Mouse (Mus musculus) fat pad, adult 2 months (tissue): ENCODE data around the gene Psmd1.

Source experiments
- DNase-seq: peaks from one replicate; pipeline ENCODE4 v3.0.0-alpha.2; 2011; ENCODE audit warnings: low read depth, low spot score; ENCODE audit errors: extremely low read depth

Gene Psmd1

DNA sequence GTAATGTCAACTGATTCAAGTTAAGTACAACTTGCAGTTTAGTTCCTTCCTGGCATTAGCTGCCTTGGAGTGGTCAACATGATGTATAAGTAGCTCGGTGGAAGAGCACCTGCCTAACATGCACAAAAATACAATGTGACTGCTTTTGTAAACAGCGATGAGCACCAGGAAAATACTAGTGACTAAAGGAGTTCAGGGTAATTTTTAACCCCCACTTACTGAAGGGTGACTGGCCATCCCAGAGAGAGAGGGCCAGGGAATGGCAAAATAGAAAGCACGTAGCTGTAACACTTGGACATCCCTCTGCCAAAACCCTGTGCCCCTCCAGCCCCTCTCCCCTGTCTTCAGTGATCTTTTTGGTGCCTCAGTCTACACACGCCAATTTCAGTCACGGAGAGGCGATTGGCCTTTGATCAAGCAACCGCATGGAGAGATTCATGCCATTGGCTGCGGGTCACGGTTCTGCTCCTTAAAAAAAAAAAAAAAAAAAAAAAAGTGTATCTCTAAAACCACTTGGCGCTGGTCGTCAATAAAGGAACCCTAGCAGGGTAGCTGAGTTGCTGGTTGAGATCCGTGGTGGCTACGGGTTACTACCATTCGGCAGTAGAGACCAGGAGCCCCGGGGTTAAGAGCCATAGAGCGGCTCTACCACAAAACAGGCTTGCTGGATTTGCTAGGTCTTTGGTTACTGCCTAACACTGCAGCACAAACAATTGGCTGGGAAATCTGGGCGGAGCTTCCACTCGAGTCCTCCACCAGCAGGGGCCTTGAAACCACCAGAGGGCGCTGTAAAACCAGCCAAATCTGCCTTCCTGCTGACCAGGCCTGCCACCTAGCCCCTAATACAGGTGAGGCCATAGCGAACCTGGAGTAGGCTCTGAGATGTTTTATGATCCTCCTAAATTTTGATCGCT, 5.1 kb upstream of the Psmd1 start:
- peak; percentile 33 for DNase-seq

DNA sequence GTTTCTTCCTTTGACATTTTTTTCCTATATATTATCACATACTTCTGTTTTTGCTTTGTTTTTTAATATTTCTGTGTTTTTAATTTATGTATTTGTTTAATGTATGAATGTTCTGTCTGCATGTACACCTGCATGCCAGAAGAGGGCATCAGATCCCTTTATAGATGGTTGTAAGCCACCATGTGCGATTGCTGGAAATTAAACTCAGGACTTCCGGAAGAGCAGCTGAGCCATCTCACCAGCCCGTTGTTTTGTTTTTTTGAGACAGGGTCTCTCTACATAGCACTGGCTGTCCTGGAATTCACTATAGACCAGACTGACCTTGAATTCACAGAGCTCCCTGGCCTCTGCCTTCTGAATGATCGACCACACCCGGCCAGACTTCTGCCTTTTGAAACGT, 1.7 kb upstream of the Psmd1 start:
- no peak for DNase-seq

DNA sequence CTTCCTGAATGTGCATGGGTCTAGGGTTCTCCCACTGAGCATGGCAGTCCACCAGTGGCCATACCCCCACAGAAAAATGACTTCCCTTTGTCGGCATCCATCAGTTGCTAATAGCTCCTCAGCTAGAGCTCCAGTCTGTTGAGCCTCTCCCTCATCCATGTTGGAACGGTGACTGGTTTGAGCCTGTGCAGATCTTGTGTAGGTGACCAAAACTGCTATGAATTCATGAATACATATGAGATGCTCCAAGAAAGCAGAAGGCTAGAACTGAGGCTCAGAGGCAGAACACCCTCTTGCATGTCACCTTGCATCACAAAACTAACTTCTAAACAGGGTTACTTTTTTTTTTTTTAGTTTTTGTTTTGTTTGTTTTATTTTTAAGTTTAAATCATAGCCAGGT, 12.4 kb downstream of the Psmd1 start:
- DNase-seq: no peak

DNA sequence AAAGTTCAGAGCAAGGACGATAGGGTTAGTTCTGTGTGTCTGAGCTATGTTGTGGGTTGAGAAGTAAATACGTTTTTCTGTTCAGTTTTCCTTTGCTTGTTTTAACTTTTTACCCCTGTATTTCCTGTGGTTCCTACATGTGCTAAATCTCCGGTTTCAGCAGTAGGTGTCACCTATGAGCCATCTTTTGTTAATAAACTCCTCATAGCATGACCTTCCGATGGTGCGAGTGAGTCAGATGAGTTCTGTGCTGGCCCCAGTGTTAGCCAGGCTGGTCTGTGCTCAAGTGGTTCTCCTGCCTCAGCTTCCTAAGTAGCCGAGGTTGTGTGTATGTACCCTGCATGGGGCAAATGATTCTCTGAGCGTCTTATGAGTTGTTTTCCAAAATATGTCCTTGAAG, 30.2 kb downstream of the Psmd1 start:
- DNase-seq: no peak

DNA sequence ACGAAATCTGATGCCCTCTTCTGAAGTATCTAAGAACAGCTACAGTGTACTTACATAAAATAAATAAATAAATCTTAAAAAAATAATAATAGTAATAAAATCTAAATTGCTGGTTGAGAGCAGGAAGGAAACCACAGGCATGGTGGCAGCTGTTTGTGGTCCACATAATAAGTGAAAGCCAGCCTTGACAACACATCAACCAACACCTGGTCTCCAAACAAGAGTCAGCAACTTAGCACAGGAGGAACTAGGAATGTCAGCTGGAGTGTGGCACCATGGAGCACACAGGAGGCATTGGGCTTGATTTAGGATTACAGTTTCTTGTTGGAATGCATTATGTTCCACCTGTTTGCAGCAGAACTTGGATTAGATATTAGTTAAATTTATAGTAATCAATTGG, 40.9 kb downstream of the Psmd1 start:
- no peak for DNase-seq

DNA sequence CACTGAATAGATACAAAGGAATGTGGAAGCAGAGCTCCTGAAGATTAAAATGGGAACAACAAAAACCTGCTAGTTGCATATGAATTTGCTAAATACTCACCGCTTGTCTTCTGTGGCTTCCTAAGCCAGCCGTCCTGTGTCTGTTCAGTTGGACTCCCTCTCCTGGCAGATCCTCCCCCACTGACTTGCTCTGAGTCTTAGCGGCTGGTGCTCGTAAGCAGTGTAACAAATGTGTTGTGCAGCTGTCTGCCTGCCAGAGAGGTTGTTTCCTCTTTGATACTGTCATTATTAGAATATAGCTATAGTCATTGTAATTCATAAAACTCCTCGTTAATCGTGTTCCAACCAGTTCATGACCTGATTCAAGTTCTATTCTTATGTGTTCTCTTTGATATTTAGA, 47.6 kb downstream of the Psmd1 start, which contains the start of gene Htr2b:
Gene Htr2b (minus strand): TSS at position 192 of the 400 bp plus-strand sequence.
- no peak for DNase-seq

DNA sequence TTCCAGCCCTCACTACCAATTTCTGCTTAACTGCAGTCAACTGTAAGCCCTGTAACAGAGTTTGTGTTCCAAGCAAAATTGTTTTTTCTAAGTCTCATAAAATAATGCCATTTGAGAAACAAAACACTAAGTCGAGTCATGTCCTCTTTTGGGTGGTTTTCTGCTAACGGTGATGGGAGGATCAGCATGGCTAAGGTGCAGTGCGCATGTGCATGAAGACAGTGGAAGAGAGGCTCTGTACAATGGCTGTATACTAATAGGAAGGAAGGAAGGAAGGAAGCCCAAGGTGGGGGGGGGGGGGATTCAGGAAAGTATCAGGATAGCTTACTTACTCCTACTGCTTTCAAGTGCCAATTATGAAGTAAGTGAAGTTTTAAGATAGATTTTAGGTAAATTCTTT, 50.0 kb downstream of the Psmd1 start:
- no peak for DNase-seq

DNA sequence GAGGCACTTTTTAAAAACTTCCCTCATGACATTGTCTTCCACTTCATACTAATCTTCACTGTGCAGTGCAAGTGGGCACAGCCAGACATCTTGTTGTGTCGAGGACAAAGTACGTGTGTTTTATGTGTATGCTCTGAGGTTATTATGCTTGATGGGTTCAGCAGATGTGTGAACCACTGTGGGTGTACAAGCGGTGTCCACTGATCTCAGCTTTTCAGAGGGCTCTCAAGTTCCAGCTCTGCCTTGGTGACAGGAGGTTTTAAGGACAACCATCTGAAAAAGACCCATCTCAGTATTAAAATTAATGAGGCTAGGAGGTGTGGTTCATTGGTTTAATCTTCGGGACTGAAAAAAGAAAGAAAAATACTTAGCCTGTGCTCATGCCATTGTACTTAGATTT, 55.4 kb downstream of the Psmd1 start:
- DNase-seq: no peak

DNA sequence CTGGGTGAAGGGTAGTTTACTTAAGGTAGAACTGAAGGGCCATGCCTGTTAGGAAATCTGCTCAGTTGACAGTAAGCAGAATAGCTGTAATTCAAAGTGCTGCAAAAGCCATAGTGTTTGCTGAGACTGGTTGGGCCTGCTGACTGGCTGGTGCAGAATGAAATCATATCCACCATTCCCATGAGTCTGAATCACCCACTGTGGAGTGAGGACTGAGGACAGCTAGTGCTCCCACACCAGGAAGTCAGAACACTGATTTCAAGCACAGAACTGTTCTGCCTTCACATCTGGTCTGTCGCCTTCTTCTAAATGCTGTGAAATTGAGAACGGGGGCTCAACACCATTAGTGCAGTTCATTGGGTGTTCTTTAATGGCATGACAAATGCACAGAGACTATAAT, 61.8 kb downstream of the Psmd1 start:
- DNase-seq: no peak

DNA sequence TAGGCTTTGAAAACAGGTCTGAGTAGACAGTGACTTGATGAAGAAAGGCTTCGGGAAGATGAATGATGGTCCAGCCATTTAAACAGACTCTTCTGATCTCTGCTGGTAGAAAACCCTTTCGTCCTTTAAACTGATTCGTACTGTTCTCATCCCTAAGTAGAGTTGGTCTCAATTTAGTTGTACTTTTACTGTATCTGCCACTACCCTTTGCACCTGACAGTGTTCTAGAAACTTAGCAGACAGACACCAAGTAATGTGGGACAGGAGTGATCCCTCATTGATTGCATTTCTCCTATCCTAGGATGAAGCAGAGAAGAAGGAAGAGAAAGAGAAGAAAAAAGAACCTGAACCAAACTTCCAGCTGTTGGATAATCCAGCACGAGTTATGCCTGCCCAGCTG, 69.2 kb downstream of the Psmd1 start, which contains the start of gene Gm21972:
Gene Gm21972 (plus strand): TSS at position 301 of the 400 bp plus-strand sequence.
- no peak for DNase-seq

DNA sequence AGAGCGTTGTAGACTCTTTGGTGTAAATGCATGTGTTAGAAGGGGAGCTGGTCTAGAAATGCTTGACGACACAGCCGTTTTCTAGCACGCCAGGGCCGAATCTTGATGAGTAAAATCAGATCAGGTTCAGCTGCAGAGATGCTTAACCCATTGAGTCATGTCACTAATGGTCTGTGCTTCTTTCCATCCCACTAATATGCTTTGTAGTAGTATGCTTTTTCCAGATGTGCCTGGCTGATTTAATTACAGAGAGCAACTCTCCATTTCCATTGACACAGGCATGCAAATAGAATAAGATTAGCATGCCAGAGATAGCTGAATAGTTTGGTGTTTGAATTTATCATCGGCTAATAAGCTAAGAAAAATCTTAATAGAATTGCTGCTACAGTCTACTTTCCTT, 71.1 kb downstream of the Psmd1 start:
- no peak for DNase-seq

DNA sequence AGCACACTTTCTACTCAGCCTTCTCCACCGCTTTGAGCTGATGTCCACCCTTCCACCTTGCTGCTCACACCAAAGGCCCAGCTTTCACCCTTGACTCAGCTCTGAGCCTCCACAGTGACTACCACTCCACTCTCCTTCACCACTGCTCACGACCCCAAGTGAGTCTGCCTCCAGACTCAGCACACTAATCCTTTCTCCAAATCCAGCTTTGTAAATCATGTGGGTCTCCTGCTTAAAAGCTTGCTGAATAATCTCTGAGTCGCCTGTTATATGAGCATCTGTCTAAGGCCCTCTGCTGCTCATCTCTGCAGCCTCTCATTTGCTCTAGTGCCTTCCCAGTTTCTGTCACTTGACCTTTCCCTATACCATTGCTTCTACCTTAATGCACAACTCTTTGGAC, 76.9 kb downstream of the Psmd1 start:
- no peak for DNase-seq

DNA sequence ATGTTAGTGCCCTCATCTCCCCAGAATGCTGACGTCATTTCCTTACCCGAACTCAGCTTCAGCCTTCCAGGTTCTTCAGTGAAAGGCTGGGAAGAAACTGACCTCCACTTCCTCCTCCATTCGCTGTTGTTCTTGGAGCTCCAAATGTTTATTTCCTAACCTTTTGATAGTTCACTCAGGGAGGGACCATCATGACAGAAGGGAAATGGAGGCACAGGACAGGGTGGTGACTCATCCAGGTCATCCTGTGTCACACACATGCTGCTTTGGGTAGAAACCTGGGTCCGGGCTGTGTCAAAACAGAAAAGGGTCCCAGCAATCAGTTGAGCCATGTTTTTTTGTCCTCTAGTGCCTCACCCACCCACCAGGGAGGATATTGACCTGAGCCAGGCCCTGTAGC, 79.0 kb downstream of the Psmd1 start:
- no peak for DNase-seq

DNA sequence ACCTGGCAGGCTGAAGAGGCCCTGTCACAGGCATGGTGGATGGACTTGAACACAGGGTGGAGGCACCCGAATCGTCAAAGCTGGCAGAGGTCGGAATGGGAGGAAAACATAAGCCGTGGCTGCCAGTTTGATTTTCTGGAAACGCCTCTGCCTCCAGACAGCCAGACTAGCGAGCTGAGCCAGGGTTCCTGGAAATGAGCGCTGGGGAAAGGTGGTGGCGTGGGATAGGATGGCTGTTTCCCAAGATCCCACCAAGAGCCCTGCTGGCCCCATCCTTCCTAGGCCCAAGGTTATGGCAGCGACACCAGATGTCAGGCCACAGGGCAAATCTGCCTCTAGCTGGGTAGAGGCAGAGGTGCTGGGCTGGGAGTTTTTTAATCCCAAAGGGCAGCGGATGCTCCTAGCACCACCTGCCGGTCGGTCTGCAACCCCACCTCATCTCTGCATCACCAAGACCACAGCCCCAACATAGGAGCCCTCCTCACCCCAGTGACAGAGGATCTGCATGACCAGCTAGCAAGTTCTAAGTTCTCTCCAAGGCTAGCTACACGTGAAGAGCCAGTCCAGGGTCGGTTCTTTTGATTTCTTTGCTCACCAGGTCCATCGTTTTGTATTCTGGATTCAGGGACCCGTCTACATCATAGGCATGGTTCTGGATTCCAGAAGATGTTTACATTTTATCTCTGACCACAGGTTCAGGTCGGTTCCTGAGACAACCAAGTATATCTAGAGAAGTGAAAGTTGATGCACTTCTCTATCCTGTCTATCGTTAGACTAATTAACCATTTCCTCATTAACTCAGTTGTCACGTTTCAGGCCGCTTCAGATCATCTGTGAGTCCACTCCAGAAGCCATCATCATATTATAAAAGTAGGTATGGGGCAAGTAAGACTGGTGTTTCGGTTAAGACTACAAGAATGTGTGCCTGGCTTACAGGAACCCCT, 80.1 kb downstream of the Psmd1 start:
- DNase-seq: no peak

DNA sequence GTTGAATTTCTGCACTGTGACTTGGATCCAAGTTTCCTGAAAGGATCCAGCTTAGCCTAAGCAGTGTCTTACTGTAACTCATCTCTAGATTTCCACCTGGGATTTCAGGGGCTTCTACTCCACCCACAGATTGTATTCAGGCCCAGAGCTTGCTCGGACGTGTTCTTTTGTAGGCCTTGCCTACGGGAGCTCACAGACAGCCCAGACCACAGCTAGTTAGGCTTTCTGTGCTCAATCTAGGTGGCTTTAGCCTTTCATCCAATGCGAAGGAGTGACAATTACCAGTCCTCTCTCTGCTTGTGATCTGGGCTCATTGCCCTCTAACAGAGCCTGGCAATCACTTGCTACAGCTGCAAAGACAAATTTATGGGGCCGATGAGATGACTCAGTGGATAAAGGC, 82.1 kb downstream of the Psmd1 start:
- no peak for DNase-seq

DNA sequence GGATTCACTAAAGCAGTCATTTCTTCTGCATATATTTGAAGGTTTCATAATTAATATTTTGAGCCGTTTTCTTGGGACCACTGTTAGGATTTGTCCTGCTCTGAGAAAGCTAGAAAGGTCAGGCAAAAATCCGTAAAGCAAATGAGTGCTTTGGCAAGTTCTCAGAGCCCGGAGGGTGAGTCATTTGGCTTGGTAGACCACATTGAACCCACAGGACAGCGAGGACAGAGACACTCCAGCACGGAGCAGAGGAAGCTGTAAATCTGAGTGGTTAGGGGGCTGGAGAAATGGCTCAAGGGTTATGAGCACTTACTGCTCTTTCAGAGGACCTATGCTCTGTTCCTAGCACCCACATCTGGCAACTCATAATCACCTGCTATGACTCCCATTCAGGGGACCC, 83.4 kb downstream of the Psmd1 start:
- DNase-seq: no peak

DNA sequence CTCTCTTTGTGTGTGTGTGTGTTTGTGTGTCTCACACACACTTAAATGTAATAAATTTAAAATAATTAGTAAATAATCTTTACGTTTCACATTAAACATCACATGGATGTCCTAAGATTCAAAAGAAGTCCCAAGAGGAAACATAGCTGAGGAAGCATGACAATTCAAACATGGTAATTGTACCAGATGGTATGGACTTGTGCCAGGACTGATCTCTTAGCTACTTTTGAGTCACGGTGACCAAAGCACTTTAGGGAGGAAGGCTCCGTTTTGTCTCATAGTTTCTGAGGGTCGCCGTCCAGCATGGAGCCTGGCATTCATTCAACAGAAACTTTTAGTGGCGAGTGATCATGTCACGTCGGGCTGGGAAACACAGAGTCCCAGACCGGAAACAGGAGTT, 84.0 kb downstream of the Psmd1 start:
- no peak for DNase-seq

DNA sequence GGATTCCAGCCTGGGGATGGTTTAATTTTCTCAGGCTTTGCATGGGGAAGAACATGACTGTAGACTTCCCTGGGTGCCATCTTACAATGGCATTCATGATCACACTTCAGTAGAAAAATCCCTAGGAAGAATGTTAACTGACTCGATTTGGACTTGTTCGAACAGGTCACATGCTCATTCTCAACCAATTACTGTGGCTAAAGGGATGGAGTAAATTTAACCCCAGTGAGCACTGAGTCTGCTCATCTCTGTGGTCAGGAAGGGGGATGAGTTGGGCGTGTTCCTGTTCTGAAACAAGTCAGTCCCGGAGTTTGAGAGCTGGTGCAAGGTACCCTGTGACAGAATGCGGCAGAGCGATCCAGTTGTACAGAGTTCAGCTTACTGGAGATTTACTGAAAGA, 86.7 kb downstream of the Psmd1 start:
- no peak for DNase-seq

DNA sequence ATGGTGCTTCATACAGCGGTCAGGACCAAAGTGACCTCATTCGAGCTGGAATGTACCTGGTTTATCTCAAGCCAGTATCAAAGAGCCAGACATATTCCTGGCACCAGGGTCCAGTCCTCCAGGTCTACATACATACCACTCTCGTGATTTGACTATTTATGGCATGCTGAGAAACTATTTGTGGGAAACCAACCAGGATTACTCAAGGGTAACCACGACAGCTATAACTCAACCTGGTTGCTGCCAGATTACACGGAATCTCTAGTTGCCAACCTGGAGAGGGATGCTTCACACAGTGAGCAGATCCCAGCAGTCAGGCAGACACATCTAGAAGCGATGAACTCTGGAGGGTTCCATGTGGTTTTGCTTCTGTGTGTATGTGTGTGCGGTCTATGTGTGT, 87.2 kb downstream of the Psmd1 start:
- DNase-seq: no peak

DNA sequence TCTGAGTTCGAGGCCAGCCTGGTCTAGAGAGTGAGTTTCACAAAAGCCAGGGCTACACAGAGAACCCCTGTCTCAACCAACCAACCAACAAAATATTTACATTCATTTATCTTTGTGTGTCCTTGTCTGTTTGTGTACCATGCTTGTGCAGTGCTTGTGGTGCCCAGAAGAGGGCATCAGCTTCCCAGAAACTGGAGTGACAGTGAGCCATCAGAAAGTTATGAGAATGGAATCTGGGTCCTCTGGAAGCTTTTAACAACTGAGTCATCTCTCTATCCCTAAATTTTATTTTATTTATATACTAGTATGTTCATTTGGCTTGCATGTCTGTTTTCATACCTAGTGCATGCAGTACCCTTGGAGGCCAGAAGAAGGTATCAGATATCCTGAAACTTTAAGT, 88.4 kb downstream of the Psmd1 start:
- no peak for DNase-seq

DNA sequence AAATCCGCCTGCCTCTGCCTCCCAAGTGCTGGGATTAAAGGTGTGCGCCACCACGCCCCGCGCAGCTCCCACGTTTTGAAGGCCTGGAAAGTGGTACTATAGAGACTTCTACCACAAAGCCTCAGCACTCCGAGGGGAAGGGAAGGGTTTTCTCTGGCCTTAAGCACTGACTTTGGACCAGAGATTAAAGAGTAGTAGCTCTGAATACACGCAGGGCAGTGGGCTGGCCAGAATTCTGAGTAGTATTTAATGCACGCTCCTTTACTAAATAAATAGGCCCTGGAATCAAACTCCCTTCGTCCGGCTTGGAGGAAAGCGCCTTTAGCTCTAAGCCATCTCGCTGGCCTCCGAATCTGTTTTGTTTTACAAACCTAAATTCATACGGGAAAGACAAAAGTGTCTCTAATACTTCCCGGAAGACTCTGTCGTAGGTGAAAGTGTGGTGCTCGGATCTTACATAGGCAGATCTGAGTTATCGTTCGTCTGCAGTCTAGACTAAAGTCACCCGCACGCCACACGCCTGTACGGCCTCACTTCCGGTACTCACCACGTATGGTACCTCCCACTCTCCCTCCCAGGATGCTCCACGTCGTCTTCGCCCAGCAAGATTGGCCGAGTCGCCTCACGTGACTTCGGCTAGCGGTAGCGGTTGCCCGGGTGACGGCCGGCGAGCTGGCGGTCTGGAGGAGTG, 90.1 kb downstream of the Psmd1 start, which contains the start of gene Armc9:
Gene Armc9 (plus strand): TSS at position 648 of the 691 bp plus-strand sequence.
- DNase-seq: no peak
